Mouse (Mus musculus): Measurements from ENCODE around the gene Slc22a14.
A peak's percentile ranks its signal among the peaks of the same experiment; 100 is the strongest.

Gene Slc22a14

GRCm38 (mm10) chr9:119214601-119215000 lies 150.8 kb downstream of the Slc22a14 start:
- ATAC-seq (ENCODE audit: insufficient number of reproducible peaks, low FRiP score, low TSS enrichment): no peak

GRCm38 (mm10) chr9:119212996-119213395 lies 152.4 kb downstream of the Slc22a14 start:
- no peak for ATAC-seq (ENCODE audit: insufficient number of reproducible peaks, low FRiP score, low TSS enrichment)

- no peak for ATAC-seq (ENCODE audit: insufficient number of reproducible peaks, low FRiP score, low TSS enrichment)
These were observed 156.4 kb downstream of the Slc22a14 start, which contains the start of gene Slc22a13 for GRCm38 (mm10) chr9:119208998-119209397. TSS of gene Slc22a13 (minus strand) at chr9:119209098.

GRCm38 (mm10) chr9:119207113-119207512 lies 158.2 kb downstream of the Slc22a14 start:
- ATAC-seq (ENCODE audit: insufficient number of reproducible peaks, low FRiP score, low TSS enrichment): no peak

- ATAC-seq (ENCODE audit: insufficient number of reproducible peaks, low FRiP score, low TSS enrichment): no peak
These were observed 158.7 kb downstream of the Slc22a14 start for GRCm38 (mm10) chr9:119206666-119207065.

GRCm38 (mm10) chr9:119205756-119206155 lies 159.6 kb downstream of the Slc22a14 start:
- no peak for ATAC-seq (ENCODE audit: insufficient number of reproducible peaks, low FRiP score, low TSS enrichment)

GRCm38 (mm10) chr9:119203617-119204016 lies 161.7 kb downstream of the Slc22a14 start:
- ATAC-seq (ENCODE audit: insufficient number of reproducible peaks, low FRiP score, low TSS enrichment): no peak

- no peak for ATAC-seq (ENCODE audit: insufficient number of reproducible peaks, low FRiP score, low TSS enrichment)
These were observed 163.7 kb downstream of the Slc22a14 start for GRCm38 (mm10) chr9:119201653-119202052.

GRCm38 (mm10) chr9:119199151-119199861 lies 166.0 kb downstream of the Slc22a14 start:
- no peak for ATAC-seq (ENCODE audit: insufficient number of reproducible peaks, low FRiP score, low TSS enrichment)

GRCm38 (mm10) chr9:119192202-119192990 lies 173.0 kb downstream of the Slc22a14 start:
- no peak for ATAC-seq (ENCODE audit: insufficient number of reproducible peaks, low FRiP score, low TSS enrichment)

GRCm38 (mm10) chr9:119181241-119181728 lies 184.1 kb downstream of the Slc22a14 start:
- ATAC-seq (ENCODE audit: insufficient number of reproducible peaks, low FRiP score, low TSS enrichment): no peak

GRCm38 (mm10) chr9:119179292-119179691 lies 186.1 kb downstream of the Slc22a14 start:
- ATAC-seq (ENCODE audit: insufficient number of reproducible peaks, low FRiP score, low TSS enrichment): no peak

GRCm38 (mm10) chr9:119167608-119168007 lies 197.7 kb downstream of the Slc22a14 start:
- ATAC-seq (ENCODE audit: insufficient number of reproducible peaks, low FRiP score, low TSS enrichment): no peak

GRCm38 (mm10) chr9:119165548-119165947 lies 199.8 kb downstream of the Slc22a14 start:
- ATAC-seq (ENCODE audit: insufficient number of reproducible peaks, low FRiP score, low TSS enrichment): no peak

- no peak for ATAC-seq (ENCODE audit: insufficient number of reproducible peaks, low FRiP score, low TSS enrichment)
These were observed 200.6 kb downstream of the Slc22a14 start for GRCm38 (mm10) chr9:119164743-119165142.

GRCm38 (mm10) chr9:119160689-119161088 lies 204.7 kb downstream of the Slc22a14 start:
- no peak for ATAC-seq (ENCODE audit: insufficient number of reproducible peaks, low FRiP score, low TSS enrichment)

GRCm38 (mm10) chr9:119158861-119159260 lies 206.5 kb downstream of the Slc22a14 start, which contains the start of gene Gm47289:
TSS of gene Gm47289 (plus strand) at chr9:119159161.
- ATAC-seq (ENCODE audit: insufficient number of reproducible peaks, low FRiP score, low TSS enrichment): no peak

GRCm38 (mm10) chr9:119156278-119157201 lies 208.8 kb downstream of the Slc22a14 start, which contains the start of gene Acaa1b:
TSS of gene Acaa1b (minus strand) at chr9:119157093.
- ATAC-seq (ENCODE audit: insufficient number of reproducible peaks, low FRiP score, low TSS enrichment): peak; percentile 28

GRCm38 (mm10) chr9:119155826-119156225 lies 209.5 kb downstream of the Slc22a14 start:
- no peak for ATAC-seq (ENCODE audit: insufficient number of reproducible peaks, low FRiP score, low TSS enrichment)

GRCm38 (mm10) chr9:119155416-119155815 lies 209.9 kb downstream of the Slc22a14 start:
- no peak for ATAC-seq (ENCODE audit: insufficient number of reproducible peaks, low FRiP score, low TSS enrichment)
